Mouse (Mus musculus) heart, adult 2 months (tissue): Measurements from ENCODE around the gene Amotl1. TPM values are rescaled to one million over a fixed set of nuclear protein-coding genes. Genes with fewer than 3 reads are reported as not detected.

Source experiments
- DNase-seq, 2 experiments: peaks; one replicate each; pipeline ENCODE4 v3.0.0; 2021
- H3K27ac ChIP-seq: fragments of 200-600 bp; 2 replicates; pipeline ENCODE4 v1.8.1; 2022
- H3K27me3 ChIP-seq: fragments of 200-500 bp; 2 replicates; pipeline ENCODE4 v1.6.1; 2012; ENCODE audit warnings: mild to moderate bottlenecking, low read length, inconsistent platforms, mixed read lengths; ENCODE audit not compliant: control insufficient read depth, insufficient read depth
- H3K36me3 ChIP-seq: fragments of 200-500 bp; 2 replicates; pipeline ENCODE4 v1.6.1; 2012; ENCODE audit warnings: low read length, inconsistent platforms; ENCODE audit not compliant: control insufficient read depth, insufficient read depth
- H3K4me1 ChIP-seq: fragments of 200-500 bp; 2 replicates; pipeline ENCODE4 v1.6.1; 2011; ENCODE audit warnings: low read length; ENCODE audit not compliant: control insufficient read depth, insufficient read depth
- H3K4me3 ChIP-seq: fragments of 200-600 bp; 2 replicates; pipeline ENCODE4 v1.8.1; 2022
- H3K79me2 ChIP-seq: fragments of 200-500 bp; replicated peaks from 2 replicates; pipeline ENCODE4 v1.6.1; 2012; ENCODE audit warnings: mild to moderate bottlenecking, inconsistent platforms, low read length, moderate library complexity, mixed read lengths; ENCODE audit not compliant: control insufficient read depth, insufficient read depth
- H3K9ac ChIP-seq: fragments of 200-500 bp; 2 replicates; pipeline ENCODE4 v1.6.1; 2012; ENCODE audit warnings: low read depth, mild to moderate bottlenecking, control low read depth, inconsistent platforms, low read length, mixed read lengths
- CTCF ChIP-seq: fragments of 200-600 bp; IDR thresholded peaks from 2 replicates; pipeline ENCODE4 v1.8.1; 2022; ENCODE audit warnings: antibody characterized with exemption, mild to moderate bottlenecking, moderate library complexity
- EP300 ChIP-seq: fragments of 200-500 bp; IDR thresholded peaks from 2 replicates; pipeline ENCODE4 v1.6.1; 2011; ENCODE audit warnings: low read depth, low read length, control low read depth; ENCODE audit not compliant: insufficient read depth
- POLR2A ChIP-seq: fragments of 200-500 bp; IDR thresholded peaks from 2 replicates; pipeline ENCODE4 v1.6.1; 2011; ENCODE audit warnings: mild to moderate bottlenecking, low read depth, low read length, control low read depth; ENCODE audit not compliant: insufficient read depth
- WGBS: fragments of 180-500 bp; shearing (Covaris S2); methylation state at CpG from one replicate; pipeline ENCODE4 v1.1.7; 2018; 5-methylcytosine and 5-hydroxymethylcytosine counted together
- intact Hi-C: fragments of 180-260 bp; cut with DNase I; formaldehyde crosslinking; loops from one replicate; pipeline ENCODE4 v1.15.1; 2025
- polyA plus RNA-seq: library from polyadenylated mRNA; depleted of rRNA; stranded (reverse); fragments of >200 nt; gene quantifications from 2 replicates; pipeline ENCODE4 v1.2.3, GENCODE M21; 2012
- total RNA-seq, 2 experiments: library from RNA; stranded (reverse); gene quantifications; 2 replicates each; pipeline ENCODE4 v1.2.3; 2021

Amotl1 gene
- total and polyA plus RNA-seq, 3 experiments, result 27.4 to 59.5 (median 58.3) TPM

GRCm38 (mm10) chr9:14569175-14569975 is 75.5 kb downstream of the Amotl1 start:
- H3K79me2 ChIP-seq, result peaks cover 1% of the 10 kb centered on the region; the same call in 1 of the 2 replicates
- H3K9ac ChIP-seq, result no peak overlapping the region
- intact Hi-C loops, result no loop called here
- H3K36me3 ChIP-seq, result peaks cover 2% of the 10 kb centered on the region
- TF ChIP-seq CTCF, result no peak
- no peak for TF ChIP-seq POLR2A
- no peak for TF ChIP-seq EP300
- DNase-seq, result no peak
- H3K27ac ChIP-seq, result no peak overlapping the region
- H3K4me1 ChIP-seq, result no peaks in the 10 kb centered on the region
- H3K4me3 ChIP-seq, result no peak overlapping the region
- WGBS, result 82% methylated on average over 4 of the region's 4 CpGs
- H3K27me3 ChIP-seq, result no peaks in the 10 kb centered on the region

GRCm38 (mm10) chr9:14568487-14568886 is 76.4 kb downstream of the Amotl1 start:
- intact Hi-C loops, result no loop called here
- no peak for TF ChIP-seq EP300
- no peak for TF ChIP-seq CTCF
- no peak for TF ChIP-seq POLR2A
- Histone ChIP-seq H3K27ac (no peak overlapping the region), H3K79me2 (peaks cover 1% of the 10 kb centered on the region; the same call in 1 of the 2 replicates), H3K4me1 (no peaks in the 10 kb centered on the region), H3K9ac (no peak overlapping the region), H3K27me3 (no peaks in the 10 kb centered on the region), H3K36me3 (peaks cover 2% of the 10 kb centered on the region), H3K4me3 (no peak overlapping the region)
- WGBS, result 53% methylated on average over 2 of the region's 2 CpGs
- no peak for DNase-seq

GRCm38 (mm10) chr9:14564486-14564885 is 80.4 kb downstream of the Amotl1 start:
- DNase-seq, result no peak
- H3K9ac ChIP-seq, result no peak overlapping the region
- H3K4me3 ChIP-seq, result no peak overlapping the region
- intact Hi-C loops, result no loop called here
- H3K36me3 ChIP-seq, result no peaks in the 10 kb centered on the region
- no peak for TF ChIP-seq POLR2A
- TF ChIP-seq EP300, result no peak
- TF ChIP-seq CTCF, result no peak
- 83% methylated on average over 3 of the region's 3 CpGs for WGBS
- H3K79me2 ChIP-seq, result peaks cover 1% of the 10 kb centered on the region; the same call in 1 of the 2 replicates
- H3K4me1 ChIP-seq, result peaks cover 4% of the 10 kb centered on the region
- H3K27ac ChIP-seq, result no peak overlapping the region
- no peaks in the 10 kb centered on the region for H3K27me3 ChIP-seq

- TF ChIP-seq EP300, result no peak
- TF ChIP-seq CTCF, result no peak
- TF ChIP-seq POLR2A, result no peak
- DNase-seq, result no peak
- H3K4me3 ChIP-seq, result no peak overlapping the region
- intact Hi-C loops, result no loop called here
- no peaks in the 10 kb centered on the region for H3K27me3 ChIP-seq
- H3K9ac ChIP-seq, result no peak overlapping the region
- 81% methylated on average over 7 of the region's 7 CpGs for WGBS
- no peak overlapping the region for H3K27ac ChIP-seq
- 0 out of 2 replicates have a peak, but pooled peaks cover under 1% of the 10 kb centered on the region for H3K79me2 ChIP-seq
- H3K4me1 ChIP-seq, result peaks cover 4% of the 10 kb centered on the region
- H3K36me3 ChIP-seq, result no peaks in the 10 kb centered on the region
Observed at GRCm38 (mm10) chr9:14563351-14563750, 81.5 kb downstream of the Amotl1 start.

- peaks cover 4% of the 10 kb centered on the region for H3K4me1 ChIP-seq
- no peaks in the 10 kb centered on the region for H3K36me3 ChIP-seq
- DNase-seq, result no peak
- intact Hi-C loops, result no loop called here
- H3K9ac ChIP-seq, result no peak overlapping the region
- H3K27me3 ChIP-seq, result no peaks in the 10 kb centered on the region
- H3K4me3 ChIP-seq, result no peak overlapping the region
- TF ChIP-seq EP300 (no peak), CTCF (no peak), POLR2A (no peak)
- no peak overlapping the region for H3K27ac ChIP-seq
- 84% methylated on average over 4 of the region's 4 CpGs for WGBS
- H3K79me2 ChIP-seq, result no peaks in the 10 kb centered on the region
Observed at GRCm38 (mm10) chr9:14560545-14560944, 84.3 kb downstream of the Amotl1 start.

- no peak for TF ChIP-seq POLR2A
- no peak for TF ChIP-seq CTCF
- no peak for TF ChIP-seq EP300
- no peaks in the 10 kb centered on the region for H3K36me3 ChIP-seq
- no peaks in the 10 kb centered on the region for H3K79me2 ChIP-seq
Observed at GRCm38 (mm10) chr9:14559996-14560395, 84.9 kb downstream of the Amotl1 start.

More at GRCm38 (mm10) chr9:14559996-14560395, 84.9 kb downstream of the Amotl1 start:
- Histone ChIP-seq H3K4me1 (peaks cover 4% of the 10 kb centered on the region), H3K27me3 (no peaks in the 10 kb centered on the region), H3K27ac (no peak overlapping the region), H3K9ac (no peak overlapping the region), H3K4me3 (no peak overlapping the region)
- WGBS, result 80% methylated on average over 9 of the region's 9 CpGs
- no peak for DNase-seq
- intact Hi-C loops, result no loop called here
